Mouse (Mus musculus) ES-Bruce4 (cell line): Measurements from ENCODE around the gene Serpinf1.

Experiments used
- CTCF ChIP-seq: IDR thresholded peaks from one replicate; pipeline ENCODE4 v1.8.1; 2011; ENCODE audit warnings: low read depth, low read length
- POLR2A ChIP-seq: IDR thresholded peaks from one replicate; pipeline ENCODE4 v1.8.1; 2011; ENCODE audit warnings: low read length; ENCODE audit not compliant: insufficient read depth

- TF ChIP-seq POLR2A, result no peak
- no peak for TF ChIP-seq CTCF
Observed at GRCm38 (mm10) chr11:75410591-75410990, 11.9 kb downstream of the Serpinf1 start.
